Mouse (Mus musculus) lung, adult 18-20 months (tissue): ENCODE results near the gene Lmcd1.
"Not testable (repeated sequence)": the region's sequence is repeated elsewhere in the genome, so short reads cannot be mapped to it uniquely, and the experiment has no call there.

Source experiments
- DNase-seq, 2 experiments: peaks; one replicate each; pipeline ENCODE4 v3.0.0; 2022; ENCODE audit warnings: mixed read lengths in 2 of 2

Lmcd1 gene

DNA sequence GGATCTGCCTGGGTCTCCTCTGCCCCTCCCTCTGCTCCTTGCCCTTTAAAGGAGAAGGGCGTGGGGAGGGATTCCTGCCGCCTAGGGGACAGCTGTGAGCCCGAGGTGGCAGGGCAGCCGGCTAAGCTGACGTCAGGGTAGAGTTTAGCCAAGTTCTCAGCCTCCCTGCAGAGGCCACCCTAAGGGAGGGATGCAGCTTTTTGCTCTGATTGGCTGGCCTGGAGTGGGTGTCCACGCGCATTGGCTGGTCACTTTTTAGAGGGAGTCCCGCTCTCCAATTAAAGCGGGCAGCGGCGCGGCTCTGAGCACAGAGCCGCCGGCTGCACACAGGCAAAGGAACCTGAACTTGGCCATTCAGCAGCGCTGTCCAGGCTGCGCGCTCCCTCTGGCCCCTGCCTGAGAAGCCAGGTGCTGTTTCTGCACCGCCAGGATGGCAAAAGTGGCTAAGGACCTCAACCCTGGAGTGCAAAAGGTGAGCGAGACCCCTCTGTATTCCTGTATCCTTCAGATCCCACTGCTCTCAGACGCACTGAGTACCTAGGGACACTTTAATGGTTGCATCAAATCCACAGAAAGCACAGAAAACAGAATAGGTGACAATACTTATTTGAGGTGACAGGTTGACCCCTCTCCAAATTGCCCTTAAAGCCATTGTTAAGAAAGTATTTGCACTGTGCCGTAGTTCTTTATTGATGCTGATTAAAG lies at the start of gene Lmcd1:
Gene Lmcd1, plus strand, starts transcription at position 258 of the 705 bp plus-strand sequence.
- peak; percentile 90 to 93 for DNase-seq

DNA sequence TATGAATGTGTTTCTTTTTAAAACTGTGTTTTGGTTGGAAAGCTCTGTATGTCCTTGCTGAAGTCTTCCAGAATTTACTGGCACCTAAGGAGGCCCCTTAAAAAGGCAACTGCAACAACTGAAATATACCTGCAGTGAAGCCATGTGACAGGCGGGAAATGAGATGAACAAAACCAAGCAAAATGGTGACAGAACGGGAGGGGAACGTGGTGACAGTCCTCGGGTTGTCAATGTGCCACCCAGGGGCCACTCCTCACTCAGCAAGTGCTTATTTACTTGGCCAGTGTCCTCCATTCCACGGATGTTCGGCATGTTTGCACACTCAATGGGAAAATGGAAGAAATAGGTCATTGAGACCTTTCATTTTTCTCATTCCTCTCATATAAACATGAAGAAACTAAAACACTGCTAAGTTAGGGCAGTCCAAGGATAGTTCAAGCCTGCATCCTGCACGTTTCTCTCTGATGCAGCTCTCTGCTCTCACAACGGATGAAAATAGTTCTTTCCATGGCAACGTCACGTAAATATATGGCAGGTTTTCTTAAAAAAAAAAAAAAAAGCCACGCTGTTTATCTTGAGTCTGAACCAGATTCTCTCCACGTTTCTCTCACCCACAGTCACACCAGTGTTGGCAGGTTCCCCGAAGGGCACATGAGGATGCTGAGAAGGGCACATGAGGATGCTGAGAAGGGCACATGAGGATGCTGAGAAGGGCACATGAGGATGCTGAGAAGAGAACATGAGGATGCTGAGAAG lies 49.5 kb upstream of the Lmcd1 start:
- no peak for DNase-seq

DNA sequence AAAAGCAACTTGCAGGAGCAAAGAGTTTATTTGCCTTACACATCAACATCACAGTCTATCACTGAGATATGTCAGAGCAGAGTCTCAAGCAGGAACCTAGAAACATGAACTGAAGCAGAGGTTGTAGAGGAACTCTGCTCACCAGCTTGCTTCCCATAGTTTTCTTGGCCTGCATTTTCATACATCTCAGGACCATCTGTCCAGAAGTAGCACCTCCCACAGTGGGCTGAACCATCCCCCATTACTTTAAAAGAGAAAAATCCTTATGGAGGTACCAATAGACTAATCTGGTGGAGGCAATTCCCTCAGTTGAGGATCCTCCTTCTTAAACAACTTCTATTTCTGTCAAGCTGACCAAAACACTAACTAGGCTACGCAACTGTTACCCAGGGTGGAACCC lies 36.8 kb upstream of the Lmcd1 start:
- no peak for DNase-seq

DNA sequence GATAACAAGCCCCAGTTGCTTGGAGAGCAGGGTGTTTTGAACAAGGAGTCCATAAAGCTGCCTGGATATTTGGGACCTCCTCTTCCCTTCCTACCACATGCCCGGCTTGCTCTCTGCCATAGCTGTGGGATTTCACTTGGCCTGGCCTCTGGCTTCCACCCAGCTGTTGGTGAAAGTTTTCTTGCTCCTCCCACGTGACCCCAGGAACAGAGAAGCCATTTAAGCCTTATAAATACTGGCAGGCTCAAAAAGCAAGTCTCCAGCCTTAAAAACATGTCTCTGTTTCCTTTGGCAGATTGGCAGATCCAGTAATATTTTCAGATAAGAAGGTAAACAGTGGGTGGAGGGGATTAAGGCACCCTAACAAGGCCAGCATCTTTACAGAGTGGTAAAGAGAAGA lies 31.3 kb upstream of the Lmcd1 start:
- DNase-seq = peak in 1 of 2 experiments; percentile 6

DNA sequence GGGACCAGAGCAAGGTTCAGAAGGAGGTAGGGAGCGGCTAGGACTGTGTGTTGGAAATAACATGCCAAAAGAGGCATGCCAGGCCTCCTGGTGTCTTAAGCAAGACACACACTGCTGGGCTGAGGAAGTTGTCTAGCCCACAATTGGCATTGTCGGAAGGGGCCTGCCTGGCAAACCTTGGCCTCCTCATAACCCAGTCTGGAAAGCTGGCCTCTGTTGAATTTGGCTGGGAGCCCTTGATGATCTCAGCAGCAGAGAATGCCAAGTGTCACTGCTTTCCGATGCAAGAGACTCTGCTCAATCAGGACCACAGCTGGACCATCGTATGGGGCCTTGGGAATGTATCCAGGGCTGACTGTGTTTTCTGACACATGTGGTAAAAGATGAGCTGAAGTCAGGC lies 27.9 kb upstream of the Lmcd1 start:
- peak; percentile 77 to 82 for DNase-seq

DNA sequence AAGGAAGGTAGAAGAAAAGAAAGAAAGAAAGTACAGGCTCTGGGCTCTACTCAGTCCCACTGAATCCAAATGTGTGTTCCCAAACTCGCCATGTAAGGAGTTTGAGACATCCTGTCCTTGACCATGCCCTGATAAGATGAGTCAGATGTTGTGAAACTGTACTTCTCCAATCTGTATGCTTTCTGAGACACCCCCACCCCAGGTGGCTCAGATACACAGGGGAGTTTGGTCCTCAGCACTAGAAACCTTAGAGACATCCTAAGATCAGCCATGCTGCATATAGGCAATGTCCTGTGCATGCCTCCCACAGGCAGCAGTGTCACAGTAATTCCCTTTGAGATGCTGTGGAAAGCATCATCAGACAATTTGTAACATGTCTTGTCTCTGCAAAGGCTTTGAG lies 26.9 kb upstream of the Lmcd1 start:
- DNase-seq = no peak

DNA sequence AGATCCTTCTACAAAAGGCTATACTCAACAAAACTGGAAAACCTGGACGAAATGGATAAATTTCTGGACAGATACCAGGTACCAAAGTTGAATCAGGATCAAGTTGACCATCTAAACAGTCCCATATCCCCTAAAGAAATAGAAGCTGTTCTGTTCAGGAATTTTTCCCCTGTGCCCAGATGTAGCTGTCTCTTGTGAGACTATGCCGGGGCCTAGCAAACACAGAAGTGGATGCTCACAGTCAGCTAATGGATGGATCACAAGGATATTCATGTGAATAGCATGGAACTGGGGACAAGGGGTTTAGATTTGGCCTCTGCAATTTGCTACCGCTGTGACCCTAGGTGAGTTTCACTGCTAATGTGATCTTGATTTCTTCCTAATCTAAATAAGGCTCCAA lies 19.6 kb upstream of the Lmcd1 start:
- not testable (repeated sequence) for DNase-seq

DNA sequence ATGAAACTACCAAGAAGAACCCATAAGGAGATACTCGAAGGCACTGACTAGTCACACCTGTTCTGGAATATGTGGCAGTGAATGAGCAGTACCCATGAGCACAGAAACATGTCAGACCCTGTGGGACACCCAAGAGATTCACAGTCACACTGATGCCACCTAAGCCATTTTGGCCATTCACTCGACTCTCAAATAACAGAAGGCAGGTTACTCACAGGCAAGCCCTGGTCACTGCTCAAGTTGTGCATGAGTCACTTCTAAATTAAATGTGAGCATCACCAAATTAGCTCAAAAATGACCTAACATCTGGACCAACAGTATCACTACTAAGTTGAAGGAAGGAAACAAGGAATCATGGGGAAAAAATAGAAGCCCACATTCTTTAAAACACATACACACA lies 18.6 kb upstream of the Lmcd1 start:
- no peak for DNase-seq

DNA sequence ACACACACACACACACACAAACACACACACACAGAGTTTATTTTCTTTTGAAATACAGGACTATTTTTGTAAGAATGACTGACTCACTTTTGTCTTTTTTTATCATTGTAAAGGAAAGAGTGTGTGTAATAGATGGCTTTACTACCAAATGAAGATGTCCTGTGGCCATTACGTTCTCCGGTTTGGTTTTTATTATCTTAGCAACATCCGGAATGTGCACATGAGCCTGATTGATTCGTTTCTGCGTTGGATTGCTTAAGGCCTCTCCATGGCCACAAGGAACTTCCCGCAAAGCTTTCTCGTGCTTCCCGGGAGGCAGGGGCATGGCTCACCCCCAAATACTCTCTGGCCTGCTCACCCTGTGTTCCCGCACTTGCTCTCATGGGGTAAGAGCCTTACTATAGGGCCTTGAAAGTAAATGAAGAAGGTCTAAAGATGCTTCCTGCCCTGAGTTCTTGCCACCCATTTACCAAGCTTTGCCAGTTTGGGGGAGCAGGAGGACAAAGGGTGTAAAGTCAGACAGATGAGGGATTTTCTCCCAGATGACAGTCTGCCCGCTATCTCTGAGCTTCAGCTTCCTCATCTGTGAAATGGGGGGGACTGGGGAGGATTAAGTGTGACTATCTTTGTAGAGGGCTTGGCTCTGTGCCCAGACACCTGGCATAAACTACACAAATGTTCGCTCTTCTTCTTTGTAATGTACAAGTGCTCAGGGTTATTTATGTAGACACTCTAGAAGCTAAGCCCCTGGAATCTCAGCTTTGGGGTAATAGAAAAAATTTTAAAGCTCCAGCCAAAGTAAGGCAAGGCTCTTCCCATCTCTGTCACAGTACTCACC lies 18.0 kb upstream of the Lmcd1 start:
- no peak for DNase-seq

DNA sequence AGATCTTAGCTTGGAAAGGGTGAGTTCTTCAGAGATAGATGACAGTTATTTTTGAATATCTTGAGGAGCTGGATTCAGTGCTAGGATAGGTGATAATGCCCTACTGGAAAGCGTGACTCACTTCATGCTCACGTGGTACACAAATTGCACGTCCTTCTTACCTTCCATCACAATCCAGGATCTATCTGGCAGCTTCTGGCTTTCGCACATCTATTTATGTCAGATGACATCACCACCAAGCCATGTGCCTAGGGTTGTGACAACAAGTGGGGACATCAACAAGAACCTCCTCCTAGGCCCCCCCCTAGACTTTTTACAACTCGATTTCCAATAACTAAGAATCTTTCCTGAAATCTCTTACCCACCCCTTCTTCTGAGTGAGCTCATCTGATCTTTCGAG lies 17.0 kb upstream of the Lmcd1 start:
- no peak for DNase-seq

DNA sequence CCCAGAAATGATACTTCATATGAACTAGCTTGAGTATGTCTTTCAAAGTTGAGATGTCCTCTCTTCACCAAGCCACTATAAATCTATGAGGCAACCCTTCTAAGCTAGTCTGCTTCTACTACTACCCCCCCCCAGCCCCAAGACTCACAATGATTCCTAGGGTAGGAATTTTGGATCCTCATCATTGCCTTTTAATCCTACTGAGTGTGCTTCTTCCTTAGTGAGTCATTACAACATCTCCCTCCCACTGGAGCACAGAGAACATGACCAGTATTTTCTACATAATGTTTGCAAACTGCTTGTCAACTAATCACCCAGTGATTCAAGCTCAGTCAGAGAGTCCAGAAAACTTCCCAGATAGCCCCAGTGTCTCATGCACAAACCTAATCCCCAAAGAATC lies 12.5 kb upstream of the Lmcd1 start:
- no peak for DNase-seq

DNA sequence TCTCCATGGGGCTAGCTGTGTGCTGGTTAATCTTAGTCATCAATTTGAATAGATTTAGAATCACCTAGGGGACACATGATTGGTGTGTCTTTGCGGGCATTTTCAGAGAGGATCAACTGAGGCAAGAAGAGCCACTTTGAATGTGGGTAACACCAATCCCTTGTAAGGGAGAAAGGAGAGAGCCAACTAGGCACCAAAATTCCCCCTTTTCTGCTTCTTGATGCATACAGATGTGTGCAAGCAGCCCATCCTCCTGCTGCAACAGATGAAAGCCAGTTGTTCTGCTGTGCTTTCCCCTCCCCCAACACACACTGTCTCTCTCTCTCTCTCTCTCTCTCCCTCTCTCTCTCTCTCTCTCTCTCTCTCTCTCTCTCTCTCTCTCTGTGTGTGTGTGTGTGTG lies 9.2 kb upstream of the Lmcd1 start:
- no peak for DNase-seq

DNA sequence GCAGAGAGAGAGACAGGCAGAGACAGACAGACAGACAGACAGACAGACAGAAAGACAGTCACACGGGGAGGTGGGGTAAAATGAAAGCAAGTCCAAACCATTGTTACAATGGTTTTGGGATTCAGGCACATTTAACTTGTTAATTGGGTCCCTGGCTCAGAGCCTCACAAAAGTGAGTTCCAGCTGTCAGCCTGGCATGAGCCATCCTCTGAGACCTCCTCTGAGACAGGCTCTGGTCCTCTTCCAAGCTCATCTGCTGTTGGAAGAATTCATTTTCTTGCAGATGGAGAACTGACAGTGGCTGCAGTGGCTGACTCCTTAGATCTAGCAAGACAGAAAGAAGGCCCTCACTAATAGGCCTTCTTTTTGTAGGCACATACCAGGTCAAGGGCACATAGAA lies 6.9 kb upstream of the Lmcd1 start:
- no peak for DNase-seq

DNA sequence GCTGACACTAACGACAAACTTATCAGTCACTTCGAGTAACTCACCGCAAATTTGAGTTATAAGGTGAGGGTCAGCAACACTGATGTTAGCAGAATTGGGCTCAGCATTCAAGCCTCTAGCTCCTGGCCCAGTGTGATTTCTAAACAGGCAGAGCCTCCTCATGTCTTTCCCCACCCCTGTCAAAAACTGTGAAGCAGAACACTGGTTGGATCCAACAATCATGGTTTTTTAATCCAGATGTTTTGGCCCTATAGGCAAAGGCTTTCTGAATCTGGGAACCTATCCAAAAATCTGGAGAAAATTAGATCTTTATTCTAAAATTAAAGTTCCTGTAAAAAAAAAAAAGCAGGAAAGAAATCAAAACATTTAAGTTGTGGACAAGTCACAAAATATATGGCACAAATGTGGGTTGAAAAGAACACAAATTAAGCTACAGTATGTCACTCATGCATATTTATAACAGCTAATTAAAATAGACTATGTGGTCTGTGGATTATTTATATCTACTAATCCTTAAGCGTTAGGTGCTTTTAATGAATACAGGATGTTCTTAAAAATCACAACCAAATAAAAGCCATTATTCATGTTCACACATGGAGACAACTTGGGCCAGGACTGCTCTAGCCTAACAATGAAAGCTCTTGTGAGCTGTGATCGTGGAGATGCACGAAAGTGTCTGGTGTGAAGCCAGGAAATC lies 5.7 kb upstream of the Lmcd1 start:
- no peak for DNase-seq

DNA sequence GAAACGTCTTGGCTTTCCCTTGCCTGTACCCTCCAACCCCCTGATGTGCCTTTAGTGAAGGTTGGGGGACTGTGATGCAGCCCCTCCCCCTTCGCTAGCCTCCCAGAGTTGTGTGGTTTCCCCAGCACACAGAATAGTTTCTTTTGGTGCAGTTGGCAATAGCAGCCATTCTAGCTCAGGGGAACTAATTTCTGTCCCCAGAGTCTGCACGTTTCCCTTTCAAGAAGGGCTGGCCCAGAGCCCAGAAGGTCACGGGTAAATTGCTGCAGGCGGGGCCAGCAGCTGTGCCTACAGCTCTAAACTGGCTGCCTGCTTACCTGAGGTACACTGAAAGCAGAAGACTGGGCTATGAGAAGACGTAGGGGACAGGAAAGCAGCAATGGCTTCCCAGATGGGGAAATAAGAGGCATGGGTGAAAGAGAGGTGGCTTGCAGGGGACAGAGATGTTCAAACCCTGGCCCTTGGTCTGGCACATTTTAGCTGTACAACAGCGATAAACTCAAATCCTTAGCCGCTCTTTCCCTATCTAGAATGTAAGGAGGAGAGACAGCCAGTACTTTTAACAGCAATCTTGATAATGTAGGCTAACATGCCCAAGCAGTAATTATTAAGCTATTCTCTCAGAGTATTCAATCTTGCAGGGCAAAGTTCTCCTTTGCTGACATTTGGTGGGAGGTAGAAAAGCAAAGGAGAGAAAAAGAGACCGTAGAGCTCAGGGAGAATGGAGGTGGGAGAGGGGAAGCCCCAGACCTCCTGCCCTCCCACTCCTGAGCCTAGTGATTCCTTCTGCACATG lies 900 bp downstream of the Lmcd1 start:
- peak; percentile 81 to 84 for DNase-seq

DNA sequence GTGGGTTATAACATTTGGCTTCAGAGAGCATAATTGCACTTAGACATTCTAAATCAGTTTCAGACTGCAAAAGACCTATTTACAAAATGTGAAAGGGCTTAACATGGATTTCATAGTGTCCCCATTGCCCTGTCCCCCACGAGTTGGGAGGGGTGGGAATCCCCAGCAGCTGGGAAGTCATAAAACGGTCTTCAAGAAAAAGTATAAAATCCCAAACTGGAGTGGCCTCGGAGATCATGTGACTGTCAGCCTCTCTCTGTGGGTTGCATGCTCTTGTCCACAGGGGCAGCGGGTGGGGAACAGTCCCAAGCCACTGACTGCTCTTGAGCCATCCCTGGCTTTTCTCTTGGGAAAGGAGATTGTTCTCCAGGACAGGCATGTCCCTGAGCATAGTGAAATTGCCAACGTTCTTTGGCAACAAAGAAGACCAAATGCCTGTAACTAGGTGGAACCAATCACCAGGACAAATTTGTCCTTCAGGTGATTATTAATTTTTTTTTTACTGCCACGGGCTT lies 2.2 kb downstream of the Lmcd1 start:
- DNase-seq = no peak

DNA sequence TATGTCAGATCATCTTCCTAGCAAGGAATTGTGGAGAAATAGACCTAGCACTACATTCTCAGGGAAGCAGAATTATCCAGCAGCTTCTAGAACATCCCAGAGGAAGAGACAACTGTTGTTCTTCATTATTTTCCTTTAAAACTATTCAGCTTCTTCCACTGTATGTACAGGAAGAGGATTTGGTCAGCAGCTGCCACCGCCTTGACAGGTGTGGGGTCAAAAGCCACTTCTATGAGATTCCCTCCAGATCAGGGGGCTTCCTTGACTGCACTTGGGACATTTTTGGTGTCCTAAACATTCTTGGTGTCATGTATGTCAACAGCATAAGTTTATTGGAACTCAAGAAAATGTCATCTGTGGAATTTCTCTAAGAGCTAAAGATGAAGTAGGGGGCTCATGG lies 5.2 kb downstream of the Lmcd1 start:
- DNase-seq = no peak

DNA sequence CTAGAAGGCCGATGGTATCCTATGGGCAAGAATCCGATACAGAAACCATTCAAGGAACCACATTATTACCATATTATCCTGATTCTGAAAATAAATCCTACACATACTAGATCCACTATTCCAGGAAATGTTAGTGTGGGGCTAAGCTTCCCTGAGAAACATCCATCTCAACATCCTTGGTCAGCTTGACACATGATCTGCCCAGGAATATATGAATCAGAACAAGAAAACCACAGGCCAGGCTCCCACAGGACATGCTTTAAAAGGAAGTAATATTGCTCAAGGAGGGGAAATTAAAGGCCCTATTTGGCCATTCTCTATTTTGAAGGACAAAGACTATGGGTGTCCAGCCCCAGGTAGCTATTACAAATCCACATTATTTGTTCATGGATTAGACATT lies 6.6 kb downstream of the Lmcd1 start:
- no peak for DNase-seq

DNA sequence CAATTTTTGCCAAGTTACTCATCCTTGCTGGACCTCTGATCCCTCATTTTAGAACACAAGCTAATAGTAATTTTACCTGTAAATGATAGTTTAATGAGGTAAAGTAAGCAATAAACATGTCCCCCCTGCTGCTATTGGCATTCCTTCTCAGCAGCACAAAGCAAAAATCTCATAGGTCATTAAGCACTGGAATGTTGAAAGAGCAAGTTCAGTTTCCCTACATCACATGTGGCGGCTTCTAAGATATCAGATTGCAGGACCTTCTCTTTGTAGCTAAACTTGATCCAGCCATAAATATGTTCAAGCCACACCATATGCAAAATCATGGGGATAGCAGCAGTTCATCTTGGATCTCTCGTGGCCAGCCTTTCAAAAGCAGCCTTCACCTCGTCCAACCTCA lies 7.4 kb downstream of the Lmcd1 start:
- DNase-seq = no peak

DNA sequence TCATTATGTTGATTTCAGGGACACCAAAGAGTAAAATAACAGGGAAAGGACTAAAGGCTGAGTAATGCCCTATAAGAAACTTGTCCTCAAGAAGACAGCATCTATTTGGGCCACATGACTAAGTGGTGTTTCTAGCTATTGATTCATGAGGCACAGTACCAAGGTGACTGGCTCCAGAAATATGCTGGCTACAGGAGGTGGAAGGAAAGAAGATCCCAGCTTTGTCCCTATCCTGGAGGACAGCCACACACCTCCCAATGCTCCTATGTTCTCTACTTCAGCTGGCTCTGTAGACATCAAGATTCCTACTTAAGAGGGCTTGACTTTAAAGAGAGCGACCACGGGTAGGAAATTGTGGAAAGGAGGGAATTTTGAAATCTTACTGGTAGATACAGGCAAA lies 8.4 kb downstream of the Lmcd1 start:
- no peak for DNase-seq

DNA sequence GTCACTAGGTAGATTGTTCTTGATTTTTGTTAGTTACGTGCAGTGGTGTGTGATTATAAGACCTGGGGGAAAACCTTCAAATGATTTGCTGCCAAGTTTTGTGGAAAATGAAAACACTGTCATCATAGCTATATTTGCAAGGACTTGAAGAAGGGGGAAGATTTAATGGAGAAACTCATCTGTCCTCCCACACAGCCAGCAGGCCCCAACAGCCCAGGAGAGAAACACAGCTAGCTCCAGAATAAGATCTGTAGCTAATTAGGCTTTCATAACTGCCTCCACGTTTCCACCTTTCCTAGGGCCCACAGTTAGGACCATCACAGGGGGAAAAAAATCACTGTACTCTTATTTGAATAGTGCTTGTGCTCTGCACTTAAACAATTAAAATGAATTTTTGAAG lies 10.5 kb downstream of the Lmcd1 start:
- DNase-seq = no peak

DNA sequence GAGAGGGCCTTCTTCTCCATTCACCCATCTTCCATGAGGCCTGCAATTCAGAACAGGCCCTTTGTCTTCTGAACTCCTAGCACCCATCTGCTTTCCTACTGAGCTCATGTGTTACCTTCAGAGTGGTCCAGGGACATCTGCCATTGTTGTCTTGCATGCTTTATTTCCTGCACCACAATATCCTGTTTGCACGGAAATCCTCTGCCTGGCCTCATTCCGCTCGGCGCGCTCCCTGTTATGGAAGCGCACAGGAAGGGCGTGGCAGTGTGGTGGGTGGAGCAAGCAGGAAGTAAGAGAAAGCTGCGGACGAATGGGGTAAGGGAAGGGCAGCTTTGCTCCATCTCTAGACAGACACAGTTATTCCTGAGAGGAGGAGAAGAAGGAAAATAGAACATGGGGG lies 14.1 kb downstream of the Lmcd1 start:
- peak; percentile 34 to 61 for DNase-seq
